Mouse (Mus musculus) forebrain, postnatal 0 days (tissue): ENCODE measurements around the gene Hist1h1e. TPM values are rescaled to one million over a fixed set of nuclear protein-coding genes. Genes with fewer than 3 reads are reported as not detected.
"Not testable (repeated sequence)": the region's sequence is repeated elsewhere in the genome, so short reads cannot be mapped to it uniquely, and the experiment has no call there.

Source experiments
- ATAC-seq: fragments of 200-750 bp; cut with Nextera tagmentation; 2 replicates; pipeline ENCODE4 v1.8.0; 2017; ENCODE audit warnings: mild to moderate bottlenecking, moderate library complexity
- DNase-seq: peaks from one replicate; pipeline ENCODE4 v3.0.0-alpha.2; 2015
- H3K27ac ChIP-seq: fragments of 300-500 bp; sonication (generic); 2 replicates; pipeline ENCODE4 v1.5.1; 2014; ENCODE audit warnings: low read depth, mild to moderate bottlenecking, antibody characterized with exemption, low read length, moderate library complexity, mixed read lengths
- H3K27me3 ChIP-seq: fragments of 300-500 bp; sonication (generic); 2 replicates; pipeline ENCODE4 v1.6.1; 2014; ENCODE audit warnings: mild to moderate bottlenecking, low read length, mixed read lengths; ENCODE audit not compliant: insufficient read depth
- H3K36me3 ChIP-seq: fragments of 300-500 bp; sonication (generic); 2 replicates; pipeline ENCODE4 v1.6.1; 2014; ENCODE audit warnings: mild to moderate bottlenecking, moderate library complexity; ENCODE audit not compliant: insufficient read depth
- H3K4me1 ChIP-seq: fragments of 300-500 bp; sonication (generic); 2 replicates; pipeline ENCODE4 v1.6.1; 2014; ENCODE audit warnings: antibody characterized with exemption; ENCODE audit not compliant: insufficient read depth
- H3K4me2 ChIP-seq: fragments of 300-500 bp; sonication (generic); 2 replicates; pipeline ENCODE4 v1.6.1; 2014; ENCODE audit warnings: low read depth, mild to moderate bottlenecking, moderate library complexity
- H3K4me3 ChIP-seq: fragments of 300-500 bp; sonication (generic); 2 replicates; pipeline ENCODE4 v1.5.1; 2014; ENCODE audit warnings: low read depth, low read length, mixed read lengths
- H3K9ac ChIP-seq: fragments of 300-500 bp; sonication (generic); 2 replicates; pipeline ENCODE4 v1.6.1; 2014; ENCODE audit warnings: mild to moderate bottlenecking
- H3K9me3 ChIP-seq: fragments of 300-500 bp; sonication (generic); 2 replicates; pipeline ENCODE4 v1.6.1; 2016; ENCODE audit warnings: low read length
- CTCF ChIP-seq: sonication (generic); IDR thresholded peaks from 2 replicates; pipeline ENCODE4 v1.5.1; 2016; ENCODE audit warnings: antibody characterized with exemption, control low read depth, low read depth
- WGBS: fragments of 180-500 bp; shearing (Covaris S2); extraction: QIAGEN DNeasy Blood & Tissue Kit; methylation state at CpG from one replicate; pipeline ENCODE4 v1.1.7; 2014; 5-methylcytosine and 5-hydroxymethylcytosine counted together
- polyA plus RNA-seq: library from polyadenylated mRNA; unstranded; fragments of >200 nt; fragmentation: Nextera tagmentation; extraction: Ambion mirVana; gene quantifications from 2 replicates; pipeline ENCODE4 v1.2.1, GENCODE M21; 2015
- total RNA-seq: library from RNA; depleted of rRNA; stranded (reverse); fragments of >200 nt; gene quantifications from 2 replicates; pipeline ENCODE4 v1.2.3, GENCODE M21; 2014

The Hist1h1e gene
- total and polyA plus RNA-seq, 2 experiments from 2014 or later: 11.1 to 218 TPM

GRCm38 (mm10) chr13:23604452-23604851, 17.9 kb downstream of the Hist1h1e start:
- Histone ChIP-seq H3K9me3 (no peaks in the 10 kb centered on the region), H3K27me3 (no peaks in the 10 kb centered on the region), H3K9ac (no peak overlapping the region), H3K27ac (no peak overlapping the region), H3K4me2 (no peak overlapping the region), H3K4me1 (no peaks in the 10 kb centered on the region), H3K36me3 (no peaks in the 10 kb centered on the region), H3K4me3 (no peak overlapping the region)
- 96% methylated on average over 3 of the region's 3 CpGs for WGBS
- no peak for ATAC-seq
- TF ChIP-seq CTCF: no peak
- no peak for DNase-seq

GRCm38 (mm10) chr13:23603182-23603699, 19.1 kb downstream of the Hist1h1e start:
- H3K9ac ChIP-seq: no peak overlapping the region
- H3K27ac ChIP-seq: no peak overlapping the region
- H3K4me3 ChIP-seq: no peak overlapping the region
- WGBS: 86% methylated on average over 7 of the region's 7 CpGs
- H3K9me3 ChIP-seq: no peaks in the 10 kb centered on the region
- H3K4me2 ChIP-seq: no peak overlapping the region
- no peaks in the 10 kb centered on the region for H3K27me3 ChIP-seq
- H3K36me3 ChIP-seq: no peaks in the 10 kb centered on the region
- DNase-seq (no peak), ATAC-seq (no peak)
- no peak for TF ChIP-seq CTCF
- H3K4me1 ChIP-seq: no peaks in the 10 kb centered on the region

DNA sequence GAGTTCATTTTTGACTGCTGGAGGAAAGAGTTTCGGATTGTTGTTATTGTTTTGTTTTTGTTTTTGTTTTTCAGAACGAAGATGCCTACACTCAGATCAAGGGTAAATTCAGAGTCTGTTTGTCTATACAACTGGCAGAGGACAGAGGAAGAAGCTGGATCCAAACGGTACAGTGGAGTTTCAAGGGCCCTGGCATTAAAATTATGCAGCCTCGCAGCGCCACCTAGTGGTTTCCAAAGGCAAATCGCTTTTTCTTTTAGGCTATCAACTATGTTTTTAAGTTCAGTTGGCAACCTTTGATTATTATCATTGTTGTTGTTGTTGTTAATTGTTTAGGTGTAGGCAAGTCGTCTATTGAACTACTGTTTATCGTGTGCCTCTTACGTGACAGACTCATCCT, 24.4 kb downstream of the Hist1h1e start:
- Histone ChIP-seq H3K4me2 (no peak overlapping the region), H3K36me3 (no peaks in the 10 kb centered on the region), H3K9ac (no peak overlapping the region), H3K27ac (no peak overlapping the region), H3K4me1 (no peaks in the 10 kb centered on the region), H3K27me3 (no peaks in the 10 kb centered on the region), H3K4me3 (no peak overlapping the region), H3K9me3 (no peaks in the 10 kb centered on the region)
- peak; percentile 83 for TF ChIP-seq CTCF
- ATAC-seq: no peak
- DNase-seq: peak; percentile 78
- 8% methylated on average over 9 of the region's 9 CpGs for WGBS

GRCm38 (mm10) chr13:23595622-23596372, 26.6 kb downstream of the Hist1h1e start:
- Histone ChIP-seq H3K4me1 (no peaks in the 10 kb centered on the region), H3K4me3 (no peak overlapping the region), H3K27ac (no peak overlapping the region), H3K36me3 (no peaks in the 10 kb centered on the region), H3K4me2 (no peak overlapping the region), H3K9ac (no peak overlapping the region), H3K9me3 (no peaks in the 10 kb centered on the region), H3K27me3 (no peaks in the 10 kb centered on the region)
- TF ChIP-seq CTCF: no peak
- DNase-seq: no peak
- no peak for ATAC-seq
- 86% methylated on average over 7 of the region's 7 CpGs for WGBS

DNA sequence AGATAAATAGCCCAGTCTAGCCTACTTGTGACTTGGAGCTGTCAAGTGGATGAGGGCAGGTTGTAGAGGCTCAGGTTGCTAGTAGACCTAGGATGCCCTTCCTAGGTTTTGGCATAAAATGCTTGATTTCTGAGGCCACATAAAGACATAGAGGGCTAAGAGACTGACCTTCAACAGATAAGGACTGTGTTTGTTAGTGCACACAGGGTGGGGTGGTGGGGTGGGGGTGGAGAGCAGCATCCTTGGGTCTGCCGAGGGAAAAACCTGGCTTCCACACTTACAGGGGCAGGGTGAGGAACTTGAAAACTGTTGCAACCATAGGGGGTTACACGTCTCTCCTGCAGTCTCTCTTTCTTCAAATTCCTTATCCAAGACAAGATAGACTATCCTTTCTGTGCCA, 27.2 kb downstream of the Hist1h1e start:
- Histone ChIP-seq H3K4me2 (no peak overlapping the region), H3K9me3 (no peaks in the 10 kb centered on the region), H3K27ac (no peak overlapping the region), H3K9ac (no peak overlapping the region), H3K36me3 (no peaks in the 10 kb centered on the region), H3K4me1 (no peaks in the 10 kb centered on the region), H3K27me3 (no peaks in the 10 kb centered on the region), H3K4me3 (no peak overlapping the region)
- ATAC-seq: no peak
- no peak for TF ChIP-seq CTCF
- 91% methylated on average over 2 of the region's 2 CpGs for WGBS
- no peak for DNase-seq

DNA sequence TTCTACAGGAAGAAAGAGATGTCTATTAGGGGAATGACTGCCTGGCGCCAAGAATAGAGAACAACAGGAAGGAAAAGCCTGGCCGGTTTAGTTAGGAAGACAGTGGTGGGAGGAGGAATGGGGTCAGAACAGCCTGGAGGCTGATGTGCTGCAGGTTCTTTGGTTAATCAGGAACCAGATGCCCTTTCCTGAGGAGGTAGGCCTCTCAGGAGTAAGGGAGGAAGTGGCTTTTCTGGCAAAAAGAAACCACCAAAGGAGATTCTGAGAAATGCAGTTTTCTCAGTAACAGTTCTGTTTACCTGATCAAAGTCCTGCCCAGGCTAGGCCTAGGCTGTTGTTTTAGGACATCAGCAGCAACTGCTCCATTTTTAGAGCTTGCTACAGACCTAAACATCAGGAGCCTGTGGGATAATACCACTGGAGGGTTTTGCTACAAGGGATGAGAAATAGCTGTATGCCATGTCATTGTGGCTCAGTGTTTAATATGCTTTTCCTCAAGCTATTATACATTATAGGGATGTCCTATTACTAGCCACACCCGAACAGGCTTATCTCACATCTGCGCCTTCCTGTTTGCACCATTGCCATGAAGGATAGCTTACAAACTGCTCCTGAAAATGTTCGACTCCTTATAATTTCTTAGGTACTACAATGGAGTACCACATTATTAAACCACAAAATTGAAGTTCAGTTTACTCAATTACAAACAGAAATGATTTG, 29.1 kb downstream of the Hist1h1e start:
- TF ChIP-seq CTCF: no peak
- WGBS: 84% methylated on average over 5 of the region's 5 CpGs
- no peaks in the 10 kb centered on the region for H3K4me1 ChIP-seq
- H3K4me2 ChIP-seq: no peak overlapping the region
- no peaks in the 10 kb centered on the region for H3K36me3 ChIP-seq
- no peaks in the 10 kb centered on the region for H3K9me3 ChIP-seq
- H3K4me3 ChIP-seq: no peak overlapping the region
- H3K27ac ChIP-seq: no peak overlapping the region
- no peak overlapping the region for H3K9ac ChIP-seq
- no peaks in the 10 kb centered on the region for H3K27me3 ChIP-seq
- DNase-seq (no peak), ATAC-seq (no peak)

- Histone ChIP-seq H3K9ac (no peak overlapping the region), H3K9me3 (no peaks in the 10 kb centered on the region), H3K4me3 (no peak overlapping the region), H3K27ac (no peak overlapping the region), H3K4me2 (no peak overlapping the region), H3K4me1 (no peaks in the 10 kb centered on the region), H3K36me3 (no peaks in the 10 kb centered on the region), H3K27me3 (no peaks in the 10 kb centered on the region)
- 88% methylated on average over 7 of the region's 7 CpGs for WGBS
- DNase-seq: no peak
- TF ChIP-seq CTCF: no peak
- no peak for ATAC-seq
These were observed 29.7 kb downstream of the Hist1h1e start for GRCm38 (mm10) chr13:23592614-23593013.

DNA sequence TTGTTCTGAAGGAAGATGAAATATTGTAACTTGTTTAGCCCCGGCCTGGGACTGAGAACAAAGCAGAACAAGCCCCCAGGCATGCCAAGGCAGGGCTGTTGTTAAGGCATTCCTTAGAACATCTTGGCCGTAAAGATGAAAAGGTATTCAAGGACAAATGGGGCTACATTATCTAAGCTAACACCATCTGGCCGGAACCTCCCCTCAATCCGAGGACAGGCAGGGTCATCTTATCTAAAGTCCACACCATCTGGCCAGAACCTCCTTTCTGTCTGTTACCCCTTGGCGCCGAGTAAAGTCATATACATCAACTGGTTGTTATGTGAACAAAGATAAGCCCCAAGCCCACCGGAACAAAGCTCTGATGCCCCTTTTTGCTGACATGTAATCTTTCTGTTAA, 30.5 kb downstream of the Hist1h1e start:
- 92% methylated on average over 7 of the region's 7 CpGs for WGBS
- not testable (repeated sequence) for ATAC-seq, H3K9ac ChIP-seq, DNase-seq, H3K4me3 ChIP-seq, H3K9me3 ChIP-seq, H3K4me2 ChIP-seq, H3K27ac ChIP-seq, H3K36me3 ChIP-seq, H3K27me3 ChIP-seq, H3K4me1 ChIP-seq
